ENCODE assay signal across 8 mouse cellular contexts in the genomic region with DNA sequence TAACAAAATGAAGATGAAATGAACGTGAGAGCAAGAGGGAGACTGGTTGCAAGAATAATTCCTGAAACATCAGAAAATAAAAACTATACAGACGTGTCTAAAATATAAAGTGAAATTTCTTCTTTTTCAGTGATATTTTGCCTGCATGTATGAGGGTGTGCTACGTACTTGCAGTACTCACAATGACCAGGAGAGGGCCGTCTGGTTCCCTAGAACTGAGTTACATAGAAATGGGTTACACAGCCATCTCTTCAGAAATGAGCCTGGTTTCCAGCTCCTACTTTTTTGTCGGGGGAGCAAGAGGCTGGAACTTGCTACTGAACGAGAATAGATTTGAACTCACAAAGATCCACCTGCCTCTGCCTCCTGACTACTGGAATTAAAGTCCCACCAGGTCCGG. TPM values are rescaled to one million over a fixed set of nuclear protein-coding genes. Genes with fewer than 3 reads are reported as not detected.
DNase-seq lines count a peak whose midpoint lies in the region; ATAC-seq and TF ChIP-seq lines count a peak whose summit lies in the region.

No protein-coding gene starts in this region.

- no peak for TF ChIP-seq POLR2A in MEL (IDR thresholded peaks at IDR 0.05; ENCODE audit: control insufficient read depth in 1 of 2, insufficient read depth in 1 of 2, low read depth in 1 of 2, low read length in 2 of 2, poor library complexity in 1 of 2)

- no peaks in the 10 kb centered on the region for H3K27me3 ChIP-seq in MEL (ENCODE audit: control insufficient read depth in 1 of 2, insufficient read depth in 2 of 2, low read length in 2 of 2)
- H3K27me3 ChIP-seq in liver, postnatal 0 days (ENCODE audit: insufficient read depth, low read length): no peaks in the 10 kb centered on the region

- 25% methylated on average over 7 of the region's 7 CpGs for WGBS in liver, postnatal 0 days (ENCODE audit: insufficient replicate concordance)

- no peak for ATAC-seq in liver, postnatal 0 days

- no peak overlapping the region for H3K4me2 ChIP-seq in liver, postnatal 0 days (ENCODE audit: low read depth, low read length)

- peak; percentile 71 for TF ChIP-seq RAD21 in MEL (IDR thresholded peaks at IDR 0.05; ENCODE audit: low read depth, low read length)

- peaks cover 5 to 10% of the 10 kb centered on the region in 2 experiments for H3K4me1 ChIP-seq in MEL (ENCODE audit: control insufficient read depth in 1 of 2, insufficient read depth in 2 of 2, low read length in 2 of 2)
- H3K4me1 ChIP-seq in liver, postnatal 0 days (ENCODE audit: insufficient read depth): no peaks in the 10 kb centered on the region

- peak overlapping the region; percentile 58 for H3K9ac ChIP-seq in MEL (ENCODE audit: control insufficient read depth, low read depth, low read length, poor library complexity, severe bottlenecking)
- H3K9ac ChIP-seq in liver, postnatal 0 days (replicated peaks): no peak overlapping the region

- no peaks in the 10 kb centered on the region for H3K9me3 ChIP-seq in MEL (replicated peaks; ENCODE audit: insufficient read depth, low read length)
- no peaks in the 10 kb centered on the region for H3K9me3 ChIP-seq in liver, postnatal 0 days (ENCODE audit: low read length)

- no peak overlapping the region for H3K27ac ChIP-seq in MEL (ENCODE audit: control insufficient read depth, low read depth, low read length)
- H3K27ac ChIP-seq in liver, postnatal 0 days (ENCODE audit: low read depth): no peak overlapping the region

- TF ChIP-seq EP300 in MEL (IDR thresholded peaks at IDR 0.05; ENCODE audit: low read depth in 1 of 2, low read length in 2 of 2): no peak
- no peak for TF ChIP-seq EP300 in liver, postnatal 0 days (IDR thresholded peaks at IDR 0.05; ENCODE audit: low read depth)

- H3K79me2 ChIP-seq in MEL (ENCODE audit: control insufficient read depth, insufficient read depth, low read length, poor library complexity): no peaks in the 10 kb centered on the region

- DNase-seq in 416B (ENCODE audit: low read depth): peak; percentile 77
- peak; percentile 80 for DNase-seq in MEL (ENCODE audit: low read depth, low spot score)
- peak; percentile 53 for DNase-seq in cerebellum, adult 9-11 months
- DNase-seq in frontal cortex, postnatal 14 days (ENCODE audit: low spot score in 2 of 2): peak; percentile 13 to 67
- peak; percentile 64 to 83 for DNase-seq in kidney, postnatal 25 days
- DNase-seq in liver, postnatal 0 days: peak; percentile 60
- peak; percentile 76 to 79 for DNase-seq in right cerebral cortex, adult 2 months (ENCODE audit: low spot score in 2 of 2)
- DNase-seq in urinary bladder, postnatal 4 days (ENCODE audit: low spot score in 2 of 2): peak; percentile 18 to 68

- H3K4me3 ChIP-seq in MEL (ENCODE audit: control insufficient read depth in 1 of 2, insufficient read depth in 1 of 2, low read depth in 2 of 2, low read length in 2 of 2): peak overlapping the region; percentile 5 to 32; a peak in 1 of 4 replicates
- no peak overlapping the region for H3K4me3 ChIP-seq in liver, postnatal 0 days (ENCODE audit: low read depth, low read length)

- peak; percentile 44 to 76 (median 62) for TF ChIP-seq CTCF in MEL (IDR thresholded peaks at IDR 0.05 in 2 of 3, conservative IDR thresholded peaks at IDR 0.05 in 1 of 3; ENCODE audit: control insufficient read depth in 1 of 3, insufficient read depth in 1 of 3, low read depth in 2 of 3, low read length in 3 of 3, poor library complexity in 1 of 3, severe bottlenecking in 1 of 3)
- peak; percentile 79 for TF ChIP-seq CTCF in liver, postnatal 0 days (IDR thresholded peaks at IDR 0.05; ENCODE audit: low read depth)

- H3K36me3 ChIP-seq in MEL (ENCODE audit: control insufficient read depth in 1 of 2, insufficient read depth in 2 of 2, low read length in 2 of 2): peaks cover 0 to 12% of the 10 kb centered on the region in 2 experiments; a peak in 2 of 4 replicates
- no peaks in the 10 kb centered on the region for H3K36me3 ChIP-seq in liver, postnatal 0 days (replicated peaks; ENCODE audit: insufficient read depth, low read length)

TF ChIP-seq in MEL, 35 proteins besides CTCF, POLR2A, EP300 and RAD21:
- TF ChIP-seq ZC3H11A (IDR thresholded peaks at IDR 0.05; ENCODE audit: low read depth, low read length) (peak; percentile 62), ZNF384 (IDR thresholded peaks at IDR 0.05; ENCODE audit: low read depth, low read length) (no peak), ETS1 (IDR thresholded peaks at IDR 0.05; ENCODE audit: low read depth, low read length) (no peak), SIN3A (IDR thresholded peaks at IDR 0.05; ENCODE audit: low read length) (0 out of 2 replicates have a peak, but pooled peaks have one; percentile 18), SMC3 (IDR thresholded peaks at IDR 0.05; ENCODE audit: low read depth, low read length) (peak; percentile 79)

RNA-seq across cellular contexts. Expression of gene Slc7a3, which starts 45.2 kb away (rescaled TPM):
- 3.0 and 9.0 TPM in 2 replicates for total RNA-seq in MEL (2012; rRNA removed)
- 10 to 100 TPM in 1 of 2 experiments, not detected in 1; 12.8 TPM for polyA plus RNA-seq in MEL (2012; ENCODE audit: insufficient read depth in 1 of 2, insufficient read length in 2 of 2, low read depth in 1 of 2, low replicate concordance in 2 of 2, missing spikeins in 1 of 2)
- 0.13 and 0.28 TPM in 2 replicates for polyA plus RNA-seq in liver, postnatal 0 days (2015; fragmentation: Nextera tagmentation; extraction: Ambion mirVana)
